Mouse (Mus musculus) stomach, postnatal 0 days (tissue): ENCODE measurements at regions not wholly inside any gene's neighbourhood (a gene's known extent, or its start where the extent isn't known, plus 50 kb on each side); places are given as distances from the start of the nearest gene placed in this dataset.

Experiments used
- CTCF ChIP-seq: IDR thresholded peaks from 2 replicates; pipeline ENCODE4 v1.5.1; 2016; ENCODE audit warnings: antibody characterized with exemption, low read depth, mild to moderate bottlenecking, moderate library complexity
- EP300 ChIP-seq: optimal IDR thresholded peaks from 2 replicates; pipeline ENCODE3; 2016; ENCODE audit warnings: antibody characterized with exemption

- TF ChIP-seq CTCF (no peak), EP300 (no peak)
Observed at GRCm38 (mm10) chr15:46945423-46945822, 6811.3 kb downstream of the 9330182O14Rik start.
